Mouse (Mus musculus): ENCODE measurements around the gene Pex5l.

Pex5l gene

DNA sequence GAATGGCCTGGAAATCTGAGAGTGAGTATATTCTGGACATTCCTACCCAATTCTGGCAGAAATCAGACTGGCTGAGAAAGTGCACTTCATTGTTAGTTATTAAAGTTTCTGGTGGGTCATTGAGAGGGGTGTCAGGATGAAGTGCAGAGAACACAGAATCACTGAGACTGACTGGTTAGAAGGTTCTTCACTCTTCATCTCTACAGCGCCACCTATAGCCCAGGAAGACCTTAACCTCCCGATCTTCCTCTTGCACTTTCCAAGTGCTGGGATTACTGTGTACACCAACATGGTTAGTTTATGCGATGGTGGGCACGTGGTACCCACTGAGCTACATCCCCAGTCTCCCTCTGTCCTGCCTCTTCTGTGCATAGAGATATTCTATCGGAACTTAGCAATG is 195.6 kb downstream of the Pex5l start:
- in situ Hi-C loops (cut with MboI): no loop called here

DNA sequence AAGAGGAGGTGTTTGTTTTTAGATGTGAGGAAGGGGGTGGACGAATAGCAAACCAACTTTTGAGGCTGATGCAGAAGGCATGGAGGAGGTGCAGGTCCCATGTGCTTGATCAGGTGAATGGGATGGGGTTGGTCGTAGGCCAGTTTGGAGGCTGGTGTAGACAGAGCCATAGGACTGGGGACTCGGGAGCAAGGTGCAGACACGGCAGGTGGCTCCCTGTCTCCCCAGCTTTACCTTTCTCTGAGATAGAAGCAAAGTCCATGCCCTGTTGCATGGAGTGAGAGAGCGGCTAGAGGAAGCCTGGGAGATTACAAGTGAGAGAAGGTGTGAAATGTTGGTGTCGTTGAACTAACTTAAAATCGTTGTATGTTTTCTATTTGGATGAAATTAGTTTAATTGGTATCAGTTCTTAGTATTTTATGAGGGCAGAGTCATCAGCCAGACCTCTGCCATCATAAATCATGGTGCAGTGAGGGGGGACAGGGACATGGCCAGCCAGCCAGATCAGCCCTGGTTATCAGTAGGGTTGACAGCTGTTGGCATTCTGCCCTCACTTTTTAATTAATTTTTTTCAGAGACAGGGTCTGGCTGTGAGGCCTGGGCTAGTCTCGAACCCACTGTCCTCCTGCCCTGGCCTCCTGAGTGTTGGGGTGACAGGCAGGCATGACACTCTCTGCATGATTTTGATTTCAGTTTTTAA is 203.1 kb downstream of the Pex5l start:
- in situ Hi-C loops (cut with MboI): no loop called here

GRCm38 (mm10) chr3:32924168-32924567 is 218.9 kb downstream of the Pex5l start:
- in situ Hi-C loops (cut with MboI): no loop called here

DNA sequence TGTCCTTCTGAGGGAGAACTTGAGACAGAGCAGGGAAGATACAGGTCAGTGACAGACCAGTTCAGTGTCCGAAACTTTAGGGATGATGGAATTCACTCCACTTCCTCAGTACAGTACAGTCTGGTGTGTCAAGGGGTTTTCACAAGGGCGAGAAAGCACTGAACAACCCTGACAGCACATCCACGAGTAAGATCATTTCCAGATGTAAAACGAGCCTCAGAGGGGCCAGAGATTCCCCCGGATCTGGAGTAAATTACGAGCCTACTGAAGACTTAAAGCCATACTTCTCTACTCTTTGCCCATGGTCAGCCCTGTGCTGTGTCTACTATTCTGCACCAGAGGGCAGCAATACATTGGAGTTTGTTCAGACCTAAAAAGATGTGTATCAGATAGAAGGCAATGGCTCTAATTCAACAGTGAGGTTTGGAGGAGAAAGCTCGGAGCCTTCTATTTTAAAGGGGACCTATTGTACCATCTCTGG is 232.9 kb downstream of the Pex5l start:
- in situ Hi-C loops (cut with MboI): no loop called here

- in situ Hi-C loops (cut with MboI): no loop called here
Observed at GRCm38 (mm10) chr3:32908400-32908799, 234.6 kb downstream of the Pex5l start.

DNA sequence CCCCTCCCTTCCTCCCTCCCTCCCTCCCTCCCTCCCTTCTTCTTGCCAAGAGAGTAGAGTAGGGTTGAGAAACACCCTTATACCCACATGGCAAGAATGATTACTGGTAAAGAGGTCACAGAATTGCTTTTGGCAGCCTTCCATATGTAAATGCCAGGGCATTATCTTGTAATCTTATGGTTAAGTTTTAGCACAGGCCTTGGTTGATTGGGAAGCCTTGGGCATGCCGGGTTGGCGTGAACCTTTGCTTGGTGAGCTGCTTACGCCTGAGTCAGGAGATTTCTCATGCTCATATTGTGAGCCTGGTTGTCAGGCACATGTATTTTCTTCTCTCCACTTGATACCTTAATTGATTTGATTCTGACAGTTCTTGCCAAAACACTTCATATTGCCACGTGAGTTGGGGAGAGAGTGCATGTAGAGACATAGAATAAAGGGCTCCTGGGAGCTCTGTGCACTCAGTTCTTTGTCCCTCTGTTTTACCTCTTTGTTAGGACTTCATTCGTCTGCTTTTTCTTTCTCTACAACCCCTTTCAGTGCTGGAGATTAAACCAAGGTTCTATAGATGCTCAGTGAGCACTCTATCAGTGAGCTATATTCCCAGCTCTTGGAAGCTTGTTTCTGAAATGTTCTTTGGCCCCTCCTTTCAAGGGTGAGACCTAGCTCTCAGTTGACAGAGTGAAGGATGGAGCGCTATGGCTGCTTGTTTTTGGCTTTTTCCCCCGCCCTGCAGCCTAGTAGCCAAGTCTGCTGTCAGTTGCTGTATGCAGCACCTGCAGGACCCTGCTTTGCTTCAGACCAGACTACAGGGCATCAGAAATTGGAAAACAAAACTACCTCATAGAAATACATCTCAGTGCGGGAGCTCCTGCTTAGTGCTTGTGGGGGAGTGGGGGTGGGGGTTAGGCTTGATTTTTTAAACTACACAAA is 236.9 kb downstream of the Pex5l start:
- in situ Hi-C loops (cut with MboI): no loop called here

- in situ Hi-C loops (cut with MboI): no loop called here
Observed at GRCm38 (mm10) chr3:32904599-32904998, 238.4 kb downstream of the Pex5l start.

GRCm38 (mm10) chr3:32903462-32903861 is 239.6 kb downstream of the Pex5l start:
- in situ Hi-C loops (cut with MboI): no loop called here
